ENCODE assay signal across 10 mouse cellular contexts in the genomic region with DNA sequence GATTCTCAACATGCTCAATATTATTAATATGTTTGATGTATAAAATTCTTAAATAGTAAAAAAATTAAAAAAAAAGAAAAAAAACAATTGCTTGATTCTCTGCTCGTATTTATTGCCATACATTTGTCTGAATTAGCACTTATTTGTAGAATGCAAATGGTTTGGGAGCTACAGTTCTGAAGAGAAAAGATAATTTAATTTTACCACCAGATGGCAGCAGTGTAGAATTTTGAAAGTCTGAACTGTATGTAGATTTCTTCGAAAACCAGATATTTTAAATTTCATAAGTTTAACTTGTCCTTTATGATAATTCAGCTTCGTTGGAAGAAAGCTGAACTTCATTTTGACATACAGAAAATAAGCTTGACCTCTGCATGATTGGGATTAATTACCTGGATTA.
DNase-seq lines count a peak whose midpoint lies in the region; ATAC-seq and TF ChIP-seq lines count a peak whose summit lies in the region.
"Had no signal": no experiment of that assay in that cellular context is flagged by ENCODE, and none has a peak within 500 bp of the region (broad histone marks: within the 10 kb centered on the region; RNA-seq: fewer than 3 reads in every experiment).

No protein-coding gene starts in this region.

- H3K4me3 ChIP-seq in heart, adult 2 months: no peak overlapping the region
- H3K4me3 ChIP-seq in lung, embryonic 14.5 days (ENCODE audit: low read depth, low read length): no peak overlapping the region
- H3K4me3 ChIP-seq: kidney, embryonic 15.5 days; lung, embryonic 15.5 days had no signal

- no peaks in the 10 kb centered on the region for H3K9me3 ChIP-seq in lung, embryonic 14.5 days (ENCODE audit: low read depth, low read length)
- H3K9me3 ChIP-seq: kidney, embryonic 15.5 days; lung, embryonic 15.5 days had no signal

- in situ Hi-C loops in Patski (cut with MboI; ENCODE audit: low pct_unique_long_range_greater_than_20kb): no loop called here

- 27% methylated on average over 3 of the region's 3 CpGs for WGBS in heart, adult 2 months
- WGBS in lung, embryonic 14.5 days: 36% methylated on average over 3 of the region's 3 CpGs

- ATAC-seq in lung, embryonic 14.5 days (ENCODE audit: insufficient read depth): no peak
- no peak for ATAC-seq in Patski
- no peak for ATAC-seq in monocyte, adult 5-6 weeks (replicated peaks; ENCODE audit: insufficient number of reproducible peaks, low FRiP score, low TSS enrichment, poor library complexity, severe bottlenecking)

- peak; percentile 49 for TF ChIP-seq CTCF in heart, adult 2 months (IDR thresholded peaks at IDR 0.05)
- peak; percentile 15; the same call in 1 of the 2 replicates for TF ChIP-seq CTCF in lung, embryonic 14.5 days (IDR thresholded peaks at IDR 0.05; ENCODE audit: low read depth)
- peak; percentile 33 for TF ChIP-seq CTCF in Patski (IDR thresholded peaks at IDR 0.05)

- no peaks in the 10 kb centered on the region for H3K4me1 ChIP-seq in heart, adult 2 months (ENCODE audit: control insufficient read depth, insufficient read depth, low read length)
- H3K4me1 ChIP-seq in lung, embryonic 14.5 days (ENCODE audit: insufficient read depth): no peaks in the 10 kb centered on the region
- H3K4me1 ChIP-seq: kidney, embryonic 15.5 days; lung, embryonic 15.5 days had no signal

- no peak overlapping the region for H3K9ac ChIP-seq in heart, adult 2 months (ENCODE audit: low read depth, low read length)
- no peak overlapping the region for H3K9ac ChIP-seq in lung, embryonic 14.5 days
- H3K9ac ChIP-seq: kidney, embryonic 15.5 days; lung, embryonic 15.5 days had no signal

- H3K27ac ChIP-seq in heart, adult 2 months: no peak overlapping the region
- no peak overlapping the region for H3K27ac ChIP-seq in lung, embryonic 14.5 days (ENCODE audit: low read depth)
- H3K27ac ChIP-seq: kidney, embryonic 15.5 days; lung, embryonic 15.5 days had no signal

- H3K36me3 ChIP-seq in heart, adult 2 months (ENCODE audit: control insufficient read depth, insufficient read depth, low read length): no peaks in the 10 kb centered on the region
- no peaks in the 10 kb centered on the region for H3K36me3 ChIP-seq in lung, embryonic 14.5 days (ENCODE audit: insufficient read depth)
- H3K36me3 ChIP-seq: kidney, embryonic 15.5 days; lung, embryonic 15.5 days had no signal

- intact Hi-C loops in heart, adult 2 months (cut with DNase I): no loop called here
- intact Hi-C loops in heart, postnatal 10 days (cut with DNase I): loop anchor here (1.0 kb wide), 1 partner anchor 1513 kb away; no protein-coding TSS in a partner anchor

- no peak for DNase-seq in heart, adult 2 months
- DNase-seq in heart, postnatal 10 days: no peak
- DNase-seq in lung, embryonic 14.5 days: peak; percentile 68
- no peak for DNase-seq in lung, adult 18-20 months
- DNase-seq in Patski (ENCODE audit: low read depth, low spot score): no peak
- DNase-seq in induced T-regulatory cell, adult 2 months (ENCODE audit: low read depth): peak; percentile 4
- DNase-seq in gastrocnemius, adult 18-20 months (ENCODE audit: low spot score): no peak

- TF ChIP-seq POLR2A in heart, adult 2 months (IDR thresholded peaks at IDR 0.05; ENCODE audit: insufficient read depth, low read depth, low read length): no peak

- TF ChIP-seq EP300 in heart, adult 2 months (IDR thresholded peaks at IDR 0.05; ENCODE audit: insufficient read depth, low read depth, low read length): no peak

- H3K27me3 ChIP-seq in heart, adult 2 months (ENCODE audit: control insufficient read depth, insufficient read depth, low read length): no peaks in the 10 kb centered on the region
- no peaks in the 10 kb centered on the region for H3K27me3 ChIP-seq in lung, embryonic 14.5 days (ENCODE audit: insufficient read depth, low read length)
- H3K27me3 ChIP-seq in Patski: peaks cover 41% of the 10 kb centered on the region
- H3K27me3 ChIP-seq: kidney, embryonic 15.5 days; lung, embryonic 15.5 days had no signal

- H3K79me2 ChIP-seq in heart, adult 2 months (replicated peaks; ENCODE audit: control insufficient read depth, insufficient read depth, low read length): no peaks in the 10 kb centered on the region

- POLR2A ChIA-PET in Patski (lab: Charles Lee): no interaction called here

- no peak overlapping the region for H3K4me2 ChIP-seq in lung, embryonic 14.5 days
- H3K4me2 ChIP-seq: kidney, embryonic 15.5 days; lung, embryonic 15.5 days had no signal

- CTCF ChIA-PET in Patski (lab: Charles Lee): interaction anchor here (0.9 to 3.1 kb wide), 5 partner anchors 11 to 26 kb away, joined by 3 to 7 read pairs (median 3); no protein-coding TSS in a partner anchor

Comparison
In these comparisons a context has a peak if more than half of its experiments do, and no peak if none do; other contexts are left out.
1. DNase-seq: peak in lung, embryonic 14.5 days (single experiment) and induced T-regulatory cell, adult 2 months (single experiment); none in heart, adult 2 months (0 of 2), heart, postnatal 10 days (0 of 2), lung, adult 18-20 months (0 of 2), Patski (single experiment) and gastrocnemius, adult 18-20 months (single experiment).
2. Peak in every context shown above with its lines, with median percentiles within 50 percentile points of each other: CTCF ChIP-seq.